Mouse (Mus musculus) induced T-regulatory cell, adult 2 months (primary cell): ENCODE measurements around the gene H2-Aa.

Source experiments
- DNase-seq: peaks from one replicate; pipeline ENCODE4 v3.0.0-alpha.2; 2012; ENCODE audit warnings: low read depth

Gene H2-Aa

DNA sequence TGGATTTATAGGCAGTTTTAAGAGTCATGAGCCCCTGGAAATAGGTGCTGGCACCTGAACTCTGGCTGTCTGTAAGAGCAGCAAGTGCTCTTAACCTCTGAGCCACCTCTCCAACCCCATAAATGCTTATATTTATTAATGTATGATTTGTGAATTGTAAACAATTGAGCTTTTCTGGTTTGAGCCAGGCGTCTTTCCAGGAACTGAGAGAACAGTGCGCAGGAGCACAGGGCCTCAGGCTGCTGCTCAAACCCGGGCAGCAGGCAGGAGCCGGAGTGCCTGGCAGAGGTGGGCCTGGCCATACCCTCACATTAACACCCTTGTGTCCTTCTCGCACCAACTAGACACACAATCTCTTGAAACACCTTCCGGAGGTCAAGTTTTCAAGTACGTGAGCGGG is 12.4 kb upstream of the H2-Aa start:
- DNase-seq: no peak

- DNase-seq: peak; percentile 60
Observed at GRCm38 (mm10) chr17:34299356-34299755, 11.7 kb upstream of the H2-Aa start.

DNA sequence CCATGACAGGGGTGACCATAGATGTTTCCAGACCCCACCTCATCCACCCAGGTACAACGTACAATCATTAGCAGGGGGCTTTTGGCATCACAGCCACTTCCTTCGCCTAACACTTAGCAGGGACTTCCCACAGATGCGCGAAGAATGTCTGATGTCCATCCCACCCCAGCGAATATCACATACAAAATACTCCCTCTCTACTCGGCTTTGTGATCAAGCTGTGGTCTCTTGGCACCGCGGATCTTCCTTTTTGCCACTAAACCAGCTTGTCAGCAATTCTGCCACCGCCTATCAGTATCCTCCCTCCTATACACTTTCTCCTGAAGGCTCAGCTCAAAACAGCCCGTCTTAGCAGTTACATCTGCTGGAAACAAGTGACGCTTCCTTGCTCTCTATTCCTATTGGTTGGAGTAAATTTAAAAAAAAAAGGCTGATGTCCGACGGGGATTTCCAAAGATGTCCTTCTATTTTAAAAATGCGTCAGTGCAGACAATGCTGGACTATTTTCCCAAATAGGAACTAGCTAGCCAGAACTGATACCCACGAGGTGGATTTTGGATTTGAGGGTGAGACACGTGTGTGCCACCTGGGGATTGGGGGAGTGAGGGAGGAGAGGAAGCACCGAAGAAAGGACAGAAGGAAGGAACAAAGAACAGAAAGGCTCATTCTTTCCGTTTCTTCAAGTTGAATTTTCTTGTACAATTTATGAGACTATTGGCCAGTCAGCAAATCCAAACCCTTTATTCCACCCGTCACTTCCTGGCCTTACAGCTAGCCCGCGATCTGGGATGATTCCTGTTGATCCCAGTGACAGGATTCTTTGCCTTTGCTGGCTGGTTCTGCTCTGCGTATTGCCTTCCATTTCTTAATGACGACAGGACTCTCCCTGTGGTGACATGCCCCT is 8.5 kb upstream of the H2-Aa start:
- peak; percentile 95 for DNase-seq

DNA sequence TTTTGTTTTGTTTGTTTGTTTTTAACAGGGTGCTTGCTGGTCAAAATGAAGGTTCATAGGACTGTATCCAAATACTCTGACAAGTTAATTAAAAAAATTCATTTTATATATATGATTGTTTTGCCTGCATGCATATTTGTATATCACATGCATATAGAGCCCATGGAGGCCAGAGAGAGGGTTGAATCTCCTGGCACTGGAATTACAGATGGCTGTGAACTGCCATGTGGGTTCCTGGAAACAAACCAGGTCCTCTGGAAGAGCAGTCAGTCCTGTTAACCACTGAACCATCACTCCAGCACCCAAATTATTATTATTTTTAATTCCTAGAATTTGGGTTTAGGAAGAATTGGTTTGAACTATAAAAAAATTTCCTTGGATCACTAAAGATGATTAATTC is 7.7 kb upstream of the H2-Aa start:
- DNase-seq: no peak

GRCm38 (mm10) chr17:34294249-34294648 is 6.6 kb upstream of the H2-Aa start:
- DNase-seq: no peak

DNA sequence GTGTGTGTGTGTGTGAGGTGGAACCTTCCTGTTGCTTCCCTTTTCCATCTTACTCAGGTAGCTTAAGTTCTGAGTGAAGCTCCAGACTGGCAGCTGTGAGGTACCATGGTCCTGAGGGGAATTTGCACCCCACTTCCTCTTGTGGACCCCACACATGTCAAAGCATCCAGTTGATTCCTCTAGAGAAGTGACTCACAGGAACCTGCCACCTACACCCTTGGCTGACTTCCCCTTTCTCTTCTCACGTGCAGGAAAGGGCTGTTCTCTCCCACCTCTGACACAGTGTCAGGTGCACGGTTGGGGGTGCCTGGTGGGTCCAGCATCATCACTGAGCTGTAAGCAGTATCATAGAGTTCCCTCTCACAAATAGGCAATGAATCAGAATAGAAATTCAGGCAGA is 5.9 kb upstream of the H2-Aa start:
- peak; percentile 72 for DNase-seq

DNA sequence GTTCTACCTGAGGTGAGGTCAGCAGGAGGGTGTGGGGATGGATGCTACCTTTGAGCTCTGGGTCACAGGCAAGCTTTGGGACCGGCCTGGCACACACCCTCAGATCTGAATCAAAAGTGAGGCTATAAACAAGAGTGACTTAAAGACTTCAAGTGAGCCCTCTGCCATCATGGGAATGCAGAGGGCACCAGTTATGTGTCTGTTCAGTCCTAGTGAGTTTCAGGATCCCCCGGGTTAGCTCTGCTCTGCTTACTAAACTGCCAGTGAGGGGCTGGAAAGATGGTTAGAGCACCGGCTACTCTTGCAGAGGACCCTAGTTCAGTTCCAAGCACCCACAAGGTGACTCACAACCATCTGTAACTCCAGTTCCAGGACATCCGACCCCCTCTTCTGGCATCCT is 4.9 kb upstream of the H2-Aa start:
- DNase-seq: no peak

DNA sequence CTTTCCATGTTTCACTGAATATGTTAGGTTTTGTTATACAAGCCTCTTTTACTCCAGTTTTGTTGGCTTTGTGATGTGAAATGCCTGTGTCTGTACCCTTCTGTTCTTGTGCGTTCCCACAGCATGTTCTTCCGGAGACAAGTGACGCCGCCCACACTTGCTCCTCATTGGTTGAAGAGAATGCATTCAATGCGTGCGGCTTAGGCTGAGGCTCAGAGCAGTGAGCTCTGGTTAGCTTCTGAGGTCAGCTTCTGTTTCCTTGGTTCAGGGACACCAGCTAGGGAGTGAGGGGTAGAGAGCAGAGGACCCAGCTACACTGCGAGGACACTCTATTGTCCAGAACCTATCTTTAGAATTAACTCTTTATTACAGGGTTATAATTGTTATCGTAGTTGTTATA is 4.0 kb upstream of the H2-Aa start:
- DNase-seq: peak; percentile 93

- no peak for DNase-seq
Observed at GRCm38 (mm10) chr17:34288131-34288530, 508 bp upstream of the H2-Aa start.

DNA sequence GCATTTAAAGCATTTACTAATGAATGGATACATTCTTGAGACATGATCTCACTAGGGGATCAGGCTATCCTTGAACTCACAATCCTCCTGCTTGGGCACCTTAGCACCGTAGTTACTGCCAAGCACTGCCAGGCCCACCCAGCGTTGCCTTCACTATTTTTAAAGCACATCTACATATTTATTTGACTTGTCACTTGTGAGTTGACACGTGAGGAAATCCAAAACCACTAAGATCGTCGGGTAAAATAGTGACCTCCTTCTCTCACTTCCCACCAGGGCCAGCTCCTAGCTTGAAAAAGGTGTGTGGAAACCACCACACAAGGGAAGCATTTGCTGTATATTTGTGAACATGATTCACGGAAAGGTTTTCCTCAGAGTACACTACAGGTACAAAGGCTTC is 624 bp downstream of the H2-Aa start:
- no peak for DNase-seq

GRCm38 (mm10) chr17:34286501-34286900 is 1.1 kb downstream of the H2-Aa start:
- no peak for DNase-seq

GRCm38 (mm10) chr17:34285848-34286247 is 1.8 kb downstream of the H2-Aa start:
- DNase-seq: peak; percentile 76

DNA sequence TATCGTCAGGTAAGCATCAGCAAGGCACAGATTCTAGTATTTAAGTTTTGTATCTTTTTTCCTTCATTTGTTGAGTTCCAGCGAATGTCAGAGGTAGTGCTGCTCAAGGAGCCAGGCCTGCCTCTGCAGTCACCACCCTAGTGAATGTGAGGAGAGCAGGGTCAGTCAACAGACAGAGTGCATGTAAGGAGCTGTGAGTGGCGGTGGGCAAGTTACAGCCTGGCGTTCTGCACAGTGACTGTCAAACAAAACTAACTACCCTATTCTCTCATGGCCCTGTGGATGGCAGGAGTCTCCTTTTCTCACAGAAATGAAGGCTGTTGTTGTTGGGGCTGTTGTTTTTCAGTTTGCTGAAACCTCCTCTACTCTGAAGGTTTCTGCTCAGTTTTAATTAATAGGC is 2.3 kb downstream of the H2-Aa start:
- DNase-seq: no peak

- no peak for DNase-seq
Observed at GRCm38 (mm10) chr17:34281836-34282235, 5.8 kb downstream of the H2-Aa start.

DNA sequence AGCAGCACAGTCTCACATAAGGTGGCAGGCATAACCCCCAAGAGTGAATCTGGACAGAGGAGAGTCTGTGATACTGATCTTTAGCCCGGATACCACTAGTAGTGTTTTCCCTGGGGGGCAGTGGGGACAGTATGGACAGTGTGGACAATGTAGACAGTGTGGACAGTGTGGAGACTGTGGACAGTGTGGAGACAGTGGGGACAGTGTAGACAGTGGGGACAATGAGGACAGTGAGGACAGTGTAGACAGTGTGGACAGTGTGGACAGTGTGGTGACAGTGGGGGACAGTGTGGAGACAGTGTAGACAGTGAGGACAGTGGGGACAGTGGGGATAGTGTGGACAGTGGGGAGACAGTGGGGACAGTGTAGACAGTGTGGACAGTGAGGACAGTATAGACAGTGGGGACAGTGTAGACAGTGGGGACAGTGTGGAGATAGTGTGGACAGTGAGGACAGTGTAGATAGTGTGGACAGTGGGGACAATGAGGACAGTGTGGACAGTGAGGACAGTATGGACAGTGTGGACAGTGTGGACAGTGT is 7.1 kb downstream of the H2-Aa start:
- no peak for DNase-seq

DNA sequence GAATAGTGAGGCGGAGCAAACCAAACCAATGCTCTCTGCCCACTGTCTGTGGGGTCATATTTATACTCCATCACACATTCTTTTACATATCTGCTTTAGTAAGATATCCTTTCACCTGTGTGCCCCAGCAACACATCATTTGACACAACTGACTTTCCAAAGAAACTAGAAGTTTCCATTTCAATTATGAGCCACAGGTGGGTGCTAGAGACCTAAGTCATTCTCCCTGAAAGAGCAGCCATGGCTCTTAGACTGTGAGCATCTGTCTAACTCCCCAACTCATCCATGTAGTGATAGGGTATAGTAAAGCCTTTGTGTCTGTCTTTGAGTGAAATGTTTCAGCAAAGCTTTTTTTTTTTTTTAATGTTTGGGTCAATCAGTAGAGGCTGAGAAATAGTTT is 15.5 kb downstream of the H2-Aa start:
- DNase-seq: peak; percentile 43

DNA sequence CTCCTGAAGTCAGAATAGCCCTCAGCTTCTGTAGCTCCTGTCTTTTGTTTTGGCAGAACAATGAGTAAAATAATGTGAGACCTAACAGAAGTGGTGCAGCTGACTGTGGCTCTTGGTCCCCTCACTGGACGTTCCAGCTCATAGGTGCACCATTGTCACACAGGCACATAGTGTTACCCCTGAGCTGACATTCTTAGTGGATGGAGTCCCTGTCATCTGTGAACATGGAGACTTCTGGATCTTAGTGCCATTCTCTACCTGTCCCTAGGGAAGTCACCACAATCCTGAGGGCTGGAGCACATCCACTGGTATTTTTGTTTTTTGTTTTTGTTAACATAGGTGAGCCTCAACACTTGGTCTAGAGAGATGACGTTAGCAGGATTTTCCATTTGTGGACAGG is 16.7 kb downstream of the H2-Aa start:
- DNase-seq: no peak

DNA sequence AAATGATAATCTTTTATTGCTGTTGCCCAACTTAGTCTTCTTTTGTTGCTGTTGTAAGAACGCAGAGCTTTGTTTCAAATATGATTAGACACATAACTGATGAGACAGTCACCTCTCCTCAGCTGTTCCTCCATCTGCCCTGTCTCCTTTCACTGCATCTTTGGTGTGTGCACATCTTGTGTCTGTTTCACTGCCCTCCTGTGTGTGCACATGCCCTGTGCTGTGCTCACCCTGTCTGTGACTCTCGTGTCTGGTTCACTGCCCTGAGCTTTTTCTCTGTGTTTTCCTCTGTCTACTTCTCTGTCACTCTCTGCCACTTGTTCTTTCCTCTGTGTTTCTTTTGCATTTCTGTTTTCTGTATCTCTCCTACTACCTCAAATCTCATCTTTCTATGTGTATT is 17.4 kb downstream of the H2-Aa start:
- DNase-seq: no peak

DNA sequence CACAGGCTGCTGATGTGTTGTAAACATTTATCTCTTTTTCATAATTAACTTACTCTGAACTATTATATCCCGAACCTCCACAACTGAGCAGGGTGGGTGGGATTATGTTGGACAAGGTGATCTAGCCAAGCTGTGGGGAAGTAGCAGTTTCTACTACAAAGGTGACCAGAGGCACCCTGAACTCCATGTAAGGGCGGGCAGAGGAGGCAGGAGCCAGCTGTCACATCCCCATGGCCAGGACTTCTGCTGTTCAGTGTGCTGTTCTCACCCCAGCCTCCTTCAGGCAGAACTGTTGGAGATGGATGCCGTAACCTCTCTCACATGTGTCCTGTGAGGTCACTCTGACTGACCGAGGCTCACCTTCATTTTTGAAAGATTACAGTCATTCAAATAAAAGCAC is 17.8 kb downstream of the H2-Aa start:
- no peak for DNase-seq

GRCm38 (mm10) chr17:34268748-34269147 is 18.9 kb downstream of the H2-Aa start:
- no peak for DNase-seq

DNA sequence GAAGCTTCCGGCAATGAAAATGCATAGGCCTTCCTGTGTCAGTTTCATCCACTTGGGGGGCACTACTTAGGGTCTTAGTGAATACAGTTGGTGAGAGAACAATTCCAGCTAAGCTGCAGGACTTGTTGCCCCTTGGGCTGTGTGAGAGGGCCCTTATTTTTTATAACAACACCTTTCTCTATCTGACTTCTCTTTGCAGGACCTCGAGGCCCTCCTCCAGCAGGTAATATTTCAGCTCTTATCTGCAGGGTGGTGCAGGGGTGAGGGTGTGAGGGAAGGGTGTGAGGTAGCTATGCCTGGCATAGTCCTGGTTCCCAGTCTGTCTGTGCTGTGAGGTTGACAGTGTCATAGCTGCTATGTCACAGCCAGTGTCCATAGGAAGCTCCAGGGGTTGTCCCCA is 19.4 kb downstream of the H2-Aa start:
- DNase-seq: no peak

- DNase-seq: peak; percentile 57
Observed at GRCm38 (mm10) chr17:34264452-34265351, 22.9 kb downstream of the H2-Aa start.
